Mouse (Mus musculus) heart, embryonic 13.5 days (tissue): ENCODE data around the gene Ubash3a. TPM values are rescaled to one million over a fixed set of nuclear protein-coding genes. Genes with fewer than 3 reads are reported as not detected.

ENCODE experiments used
- ATAC-seq: fragments of 200-750 bp; cut with Nextera tagmentation; 2 replicates; pipeline ENCODE4 v1.8.0; 2017; ENCODE audit warnings: moderate TSS enrichment; ENCODE audit not compliant: insufficient number of reproducible peaks, low FRiP score, low TSS enrichment; ENCODE audit errors: extremely low read depth
- H3K27ac ChIP-seq: fragments of 300-500 bp; sonication (generic); replicated peaks from 2 replicates; pipeline ENCODE4 v1.5.1; 2015; ENCODE audit warnings: moderate library complexity, mild to moderate bottlenecking, inconsistent platforms
- H3K27me3 ChIP-seq: fragments of 300-500 bp; sonication (generic); replicated peaks from 2 replicates; pipeline ENCODE4 v1.6.1; 2015; ENCODE audit warnings: mild to moderate bottlenecking, inconsistent platforms
- H3K36me3 ChIP-seq: fragments of 300-500 bp; sonication (generic); 2 replicates; pipeline ENCODE4 v1.6.1; 2015; ENCODE audit warnings: mild to moderate bottlenecking, inconsistent platforms
- H3K4me1 ChIP-seq: fragments of 300-500 bp; sonication (generic); 2 replicates; pipeline ENCODE4 v1.6.1; 2015; ENCODE audit warnings: inconsistent platforms
- H3K4me2 ChIP-seq: fragments of 300-500 bp; sonication (generic); 2 replicates; pipeline ENCODE4 v1.6.1; 2015; ENCODE audit warnings: inconsistent platforms, mild to moderate bottlenecking, moderate library complexity
- H3K4me3 ChIP-seq: fragments of 300-500 bp; sonication (generic); 2 replicates; pipeline ENCODE4 v1.5.1; 2015; ENCODE audit warnings: moderate library complexity, mild to moderate bottlenecking, inconsistent platforms
- H3K9ac ChIP-seq: fragments of 300-500 bp; sonication (generic); 2 replicates; pipeline ENCODE4 v1.6.1; 2015; ENCODE audit warnings: inconsistent platforms, mild to moderate bottlenecking, moderate library complexity
- H3K9me3 ChIP-seq: fragments of 300-500 bp; sonication (generic); 2 replicates; pipeline ENCODE4 v1.6.1; 2016; ENCODE audit warnings: inconsistent platforms
- WGBS: fragments of 180-500 bp; shearing (Covaris S2); methylation state at CpG from one replicate; pipeline ENCODE4 v1.1.7; 2015; ENCODE audit warnings: mixed read lengths; 5-methylcytosine and 5-hydroxymethylcytosine counted together
- polyA plus RNA-seq: library from polyadenylated mRNA; unstranded; fragments of >200 nt; fragmentation: Nextera tagmentation; extraction: Ambion mirVana; gene quantifications from 2 replicates; pipeline ENCODE4 v1.2.1, GENCODE M21; 2015

The Ubash3a gene
- polyA plus RNA-seq, 1 experiment from 2014 or later: 0.43 TPM

DNA sequence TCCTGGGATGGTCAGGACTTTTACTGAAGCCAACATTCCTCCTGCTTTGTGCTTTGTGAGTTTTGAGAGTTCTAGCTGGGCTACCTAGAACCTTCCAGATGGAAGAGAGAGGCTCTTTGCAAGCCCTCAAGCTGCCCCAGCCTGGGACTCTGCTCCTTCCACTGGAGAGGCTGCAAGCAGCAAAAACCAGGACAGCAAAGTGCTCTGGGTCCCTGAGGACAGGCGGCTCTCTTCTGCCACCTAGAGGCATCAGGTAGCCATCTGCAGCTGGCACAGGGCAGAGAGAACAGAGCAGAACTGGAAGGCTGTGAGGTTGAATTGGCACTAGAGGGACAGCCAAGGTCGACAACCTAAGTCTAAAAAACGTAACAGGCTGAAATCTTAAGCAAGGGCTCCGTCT is 20.3 kb upstream of the Ubash3a start:
- no peak for ATAC-seq
- H3K27me3 ChIP-seq: 0 out of 2 replicates have a peak, but pooled peaks cover 3% of the 10 kb centered on the region
- H3K4me2 ChIP-seq: no peak overlapping the region
- H3K9me3 ChIP-seq: no peaks in the 10 kb centered on the region
- WGBS: 25% methylated on average over 4 of the region's 4 CpGs
- no peaks in the 10 kb centered on the region for H3K4me1 ChIP-seq
- H3K4me3 ChIP-seq: no peak overlapping the region
- H3K27ac ChIP-seq: no peak overlapping the region
- no peak overlapping the region for H3K9ac ChIP-seq
- H3K36me3 ChIP-seq: no peaks in the 10 kb centered on the region

DNA sequence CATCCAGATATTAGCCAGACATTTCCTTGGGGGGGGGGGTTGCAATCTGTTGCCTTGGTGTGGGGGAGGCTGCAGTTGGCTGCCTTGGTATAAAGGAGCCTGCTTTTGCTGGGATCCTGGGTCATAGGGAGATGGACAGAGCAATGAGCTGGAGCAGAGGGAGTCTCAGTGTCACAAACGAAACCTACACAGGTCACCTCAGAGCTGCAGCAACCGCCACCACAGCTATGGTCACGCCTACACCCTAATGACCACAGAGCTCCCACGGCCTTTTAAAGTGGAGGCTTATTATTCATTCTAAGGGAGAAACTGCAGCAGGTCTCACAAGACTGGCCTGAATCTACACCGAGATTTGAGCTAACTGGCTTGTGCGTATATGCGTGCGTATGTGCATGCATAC is 15.8 kb upstream of the Ubash3a start:
- no peaks in the 10 kb centered on the region for H3K4me1 ChIP-seq
- 77% methylated on average over 8 of the region's 8 CpGs for WGBS
- H3K4me3 ChIP-seq: no peak overlapping the region
- H3K9me3 ChIP-seq: no peaks in the 10 kb centered on the region
- 0 out of 2 replicates have a peak, but pooled peaks cover 3% of the 10 kb centered on the region for H3K27me3 ChIP-seq
- H3K4me2 ChIP-seq: no peak overlapping the region
- no peak overlapping the region for H3K9ac ChIP-seq
- no peak overlapping the region for H3K27ac ChIP-seq
- H3K36me3 ChIP-seq: no peaks in the 10 kb centered on the region
- ATAC-seq: no peak

DNA sequence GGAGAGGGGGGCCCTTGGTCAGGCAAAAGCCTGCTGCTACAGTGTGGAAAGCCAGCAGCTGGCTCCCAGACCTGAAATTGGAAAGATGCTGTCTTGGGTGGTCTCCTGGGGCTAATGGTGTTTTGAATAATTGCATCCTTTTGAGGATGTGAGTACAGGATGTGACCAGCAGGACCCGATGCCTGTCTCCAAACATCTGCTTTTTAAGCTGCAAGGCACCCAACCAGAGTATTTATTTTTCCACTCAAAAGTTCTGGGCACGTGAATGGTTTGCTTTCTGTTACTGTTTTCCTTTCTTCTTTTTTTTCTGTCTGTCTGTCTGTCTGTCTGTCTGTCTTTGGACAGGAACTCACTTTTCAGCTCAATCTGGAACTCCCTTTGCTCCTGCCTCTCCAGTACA is 15.0 kb upstream of the Ubash3a start:
- Histone ChIP-seq H3K27me3 (0 out of 2 replicates have a peak, but pooled peaks cover 3% of the 10 kb centered on the region), H3K36me3 (no peaks in the 10 kb centered on the region), H3K4me1 (no peaks in the 10 kb centered on the region), H3K4me2 (no peak overlapping the region), H3K9me3 (no peaks in the 10 kb centered on the region), H3K27ac (no peak overlapping the region), H3K9ac (no peak overlapping the region), H3K4me3 (no peak overlapping the region)
- 57% methylated on average over 2 of the region's 2 CpGs for WGBS
- no peak for ATAC-seq

DNA sequence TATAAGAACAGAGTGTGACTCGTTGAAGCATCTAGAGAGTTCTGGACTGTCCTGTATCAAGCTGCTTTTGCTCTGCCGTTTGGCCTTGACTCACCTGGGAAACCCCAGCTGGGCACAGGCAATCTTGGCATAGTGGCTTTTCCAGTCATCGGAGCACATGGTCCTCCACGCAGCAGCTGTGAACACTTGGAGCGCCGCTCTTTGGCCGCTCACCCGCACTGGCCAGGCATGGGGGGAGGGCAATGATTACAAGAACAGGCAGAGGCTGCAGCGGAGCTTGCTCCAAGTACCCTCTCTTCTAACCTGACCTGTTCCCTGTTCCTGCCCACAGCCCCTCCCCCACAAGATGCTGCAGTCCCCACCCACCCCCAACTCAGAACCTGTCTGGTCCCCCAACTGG is 14.3 kb upstream of the Ubash3a start:
- no peak overlapping the region for H3K9ac ChIP-seq
- H3K4me2 ChIP-seq: no peak overlapping the region
- no peak overlapping the region for H3K27ac ChIP-seq
- 0 out of 2 replicates have a peak, but pooled peaks cover 3% of the 10 kb centered on the region for H3K27me3 ChIP-seq
- no peaks in the 10 kb centered on the region for H3K9me3 ChIP-seq
- no peak for ATAC-seq
- WGBS: 81% methylated on average over 9 of the region's 9 CpGs
- no peaks in the 10 kb centered on the region for H3K36me3 ChIP-seq
- no peak overlapping the region for H3K4me3 ChIP-seq
- H3K4me1 ChIP-seq: no peaks in the 10 kb centered on the region

DNA sequence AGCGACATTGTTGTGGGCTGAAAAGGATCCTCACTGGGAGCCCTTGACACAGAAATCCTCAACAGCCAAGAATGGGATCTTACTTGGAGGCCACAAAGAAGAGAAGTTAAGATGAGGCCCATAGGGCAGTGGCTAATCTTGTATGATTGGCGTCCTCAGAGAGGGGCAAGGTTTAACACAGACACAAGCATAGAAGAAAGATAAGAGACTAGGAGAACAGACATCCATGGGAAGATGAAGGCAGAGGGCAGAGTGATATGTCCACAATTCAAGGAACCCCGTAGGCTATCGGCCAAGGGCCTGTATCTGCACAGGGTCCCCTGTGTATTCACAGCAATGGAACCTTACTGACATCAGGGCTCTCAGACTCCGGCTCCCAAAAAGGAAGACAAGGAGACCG is 12.5 kb upstream of the Ubash3a start:
- H3K27ac ChIP-seq: no peak overlapping the region
- no peaks in the 10 kb centered on the region for H3K4me1 ChIP-seq
- H3K9ac ChIP-seq: no peak overlapping the region
- ATAC-seq: no peak
- WGBS: 66% methylated on average over 6 of the region's 6 CpGs
- H3K9me3 ChIP-seq: no peaks in the 10 kb centered on the region
- H3K27me3 ChIP-seq: no peaks in the 10 kb centered on the region
- no peaks in the 10 kb centered on the region for H3K36me3 ChIP-seq
- H3K4me3 ChIP-seq: no peak overlapping the region
- H3K4me2 ChIP-seq: no peak overlapping the region

DNA sequence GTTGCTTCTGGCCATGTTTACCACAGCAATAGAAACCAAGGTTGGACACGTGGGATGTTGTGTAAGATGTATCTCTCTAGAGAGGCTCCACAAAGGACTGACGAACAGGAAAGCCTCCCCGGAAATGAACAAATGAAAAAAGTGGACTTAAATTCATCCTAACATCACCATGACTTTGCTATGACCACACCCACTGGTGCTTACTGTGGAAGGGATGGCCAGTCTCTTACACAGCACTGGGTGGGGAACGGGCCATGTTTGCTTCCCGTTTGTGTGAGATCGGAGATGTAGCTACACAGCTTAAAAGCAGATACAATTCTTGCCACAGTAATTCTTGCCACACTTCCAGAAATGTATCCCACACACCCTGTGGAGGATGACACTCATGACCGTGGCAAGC is 11.4 kb upstream of the Ubash3a start:
- Histone ChIP-seq H3K9me3 (no peaks in the 10 kb centered on the region), H3K4me2 (no peak overlapping the region), H3K27ac (no peak overlapping the region), H3K4me1 (no peaks in the 10 kb centered on the region), H3K27me3 (no peaks in the 10 kb centered on the region), H3K36me3 (no peaks in the 10 kb centered on the region), H3K4me3 (no peak overlapping the region), H3K9ac (no peak overlapping the region)
- ATAC-seq: no peak
- 82% methylated on average over 7 of the region's 7 CpGs for WGBS

DNA sequence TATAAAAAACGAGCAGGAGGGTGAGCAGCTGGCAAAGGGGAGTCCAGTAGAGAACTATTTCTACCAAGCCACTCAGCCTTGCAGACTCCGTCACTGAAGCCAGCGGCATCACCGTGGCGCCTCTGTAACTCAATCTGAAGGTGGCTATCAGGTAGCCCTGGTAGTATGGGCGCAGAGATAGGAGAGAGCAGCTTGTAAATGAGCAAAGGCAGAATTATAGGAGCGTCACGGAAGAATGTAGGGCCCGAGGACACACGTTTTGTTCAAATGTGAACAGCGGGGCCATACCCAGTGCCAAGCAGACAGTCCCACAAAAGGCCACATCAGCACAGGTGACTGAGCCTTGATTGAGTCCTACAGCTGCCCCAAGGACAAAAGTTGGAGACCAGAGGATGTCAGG is 8.8 kb upstream of the Ubash3a start, which contains the start of gene Tmprss3:
Gene Tmprss3 (minus strand): TSS at position 101 of the 400 bp plus-strand sequence.
- Histone ChIP-seq H3K36me3 (no peaks in the 10 kb centered on the region), H3K9me3 (no peaks in the 10 kb centered on the region), H3K4me2 (no peak within 1 kb of the TSS), H3K9ac (no peak within 1 kb of the TSS), H3K4me1 (no peaks in the 10 kb centered on the region), H3K27me3 (no peaks in the 10 kb centered on the region), H3K4me3 (no peak within 1 kb of the TSS), H3K27ac (no peak within 1 kb of the TSS)
- WGBS: 76% methylated on average over 11 of the region's 11 CpGs
- no peak for ATAC-seq

DNA sequence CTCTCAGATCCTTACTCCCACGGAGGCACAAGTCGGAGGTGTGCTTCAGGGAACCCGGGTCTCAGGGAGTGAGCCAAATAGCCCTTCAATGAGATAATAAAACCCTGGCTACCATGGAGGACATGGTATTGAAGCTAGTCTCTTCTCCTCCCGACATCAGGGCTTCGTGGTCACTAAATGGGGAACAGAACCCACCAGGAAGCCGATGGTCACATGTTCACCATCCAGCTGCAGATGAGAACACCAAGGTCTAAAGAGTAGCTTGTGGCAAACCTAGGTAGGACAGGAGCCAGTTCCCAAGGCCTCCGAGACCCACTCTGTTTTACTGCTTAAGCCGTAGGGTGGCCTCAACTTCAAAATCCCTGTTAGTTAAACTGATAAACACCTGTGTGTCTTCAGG is 981 bp downstream of the Ubash3a start:
- Histone ChIP-seq H3K27me3 (no peaks in the 10 kb centered on the region), H3K36me3 (no peaks in the 10 kb centered on the region), H3K9me3 (no peaks in the 10 kb centered on the region), H3K27ac (no peak overlapping the region), H3K4me1 (peaks cover 7% of the 10 kb centered on the region; the same call in 1 of the 2 replicates), H3K4me3 (no peak overlapping the region), H3K9ac (no peak overlapping the region), H3K4me2 (no peak overlapping the region)
- no peak for ATAC-seq
- 71% methylated on average over 8 of the region's 8 CpGs for WGBS

DNA sequence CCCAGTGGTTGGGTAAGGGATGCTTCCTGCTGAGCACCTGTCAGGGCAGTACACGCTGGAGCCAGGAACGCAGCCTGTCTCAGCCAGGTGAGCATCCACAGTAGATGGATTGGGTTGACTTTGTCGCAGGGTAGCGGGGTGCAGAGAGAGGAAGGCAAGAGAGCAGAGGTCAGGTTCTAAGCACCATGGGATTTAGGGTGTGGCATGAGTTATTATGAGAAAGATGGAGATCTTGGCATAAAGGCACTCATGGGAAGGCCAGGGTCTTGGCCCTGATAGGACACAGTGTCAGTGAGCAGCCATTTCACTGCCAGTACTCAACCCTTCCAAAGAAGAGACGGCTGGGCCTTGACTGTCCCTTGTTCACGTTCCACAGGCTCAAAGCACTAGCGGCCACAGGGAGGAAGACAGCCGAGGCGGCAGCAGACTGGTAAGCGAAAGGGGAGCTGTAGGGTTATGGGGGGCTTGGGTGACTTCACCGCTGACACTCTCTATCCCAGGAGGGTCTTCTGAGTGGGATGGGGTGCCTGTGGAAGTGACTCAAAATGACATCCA is 1.8 kb downstream of the Ubash3a start:
- Histone ChIP-seq H3K4me3 (no peak overlapping the region), H3K27ac (no peak overlapping the region), H3K4me2 (no peak overlapping the region), H3K9ac (no peak overlapping the region), H3K9me3 (no peaks in the 10 kb centered on the region), H3K4me1 (peaks cover 7% of the 10 kb centered on the region; the same call in 1 of the 2 replicates), H3K27me3 (no peaks in the 10 kb centered on the region), H3K36me3 (no peaks in the 10 kb centered on the region)
- 85% methylated on average over 11 of the region's 11 CpGs for WGBS
- ATAC-seq: no peak

DNA sequence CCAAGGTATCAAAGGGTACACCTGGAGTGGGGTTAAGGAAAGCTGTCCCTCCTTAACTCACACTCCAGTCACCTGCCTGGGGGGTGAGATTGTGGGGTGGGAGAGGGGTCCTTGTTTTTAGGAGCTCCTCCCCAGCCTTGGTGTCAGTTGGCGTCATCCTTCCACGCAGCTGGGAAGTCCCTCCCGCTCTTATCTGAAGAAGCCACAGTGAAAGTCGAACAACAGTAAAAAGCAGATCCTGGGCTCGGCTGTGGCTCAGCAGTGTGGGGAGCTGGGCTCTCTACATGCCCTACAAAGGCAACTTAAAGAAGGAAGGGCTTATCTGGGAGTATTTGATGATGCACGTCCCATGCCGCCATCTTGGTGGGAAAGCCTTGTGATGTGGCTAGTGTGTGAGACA is 2.6 kb downstream of the Ubash3a start:
- 56% methylated on average over 7 of the region's 7 CpGs for WGBS
- H3K9me3 ChIP-seq: no peaks in the 10 kb centered on the region
- no peak overlapping the region for H3K27ac ChIP-seq
- no peak overlapping the region for H3K4me3 ChIP-seq
- no peaks in the 10 kb centered on the region for H3K27me3 ChIP-seq
- no peak overlapping the region for H3K9ac ChIP-seq
- peaks cover 7% of the 10 kb centered on the region; the same call in 1 of the 2 replicates for H3K4me1 ChIP-seq
- H3K36me3 ChIP-seq: no peaks in the 10 kb centered on the region
- ATAC-seq: no peak
- H3K4me2 ChIP-seq: no peak overlapping the region

DNA sequence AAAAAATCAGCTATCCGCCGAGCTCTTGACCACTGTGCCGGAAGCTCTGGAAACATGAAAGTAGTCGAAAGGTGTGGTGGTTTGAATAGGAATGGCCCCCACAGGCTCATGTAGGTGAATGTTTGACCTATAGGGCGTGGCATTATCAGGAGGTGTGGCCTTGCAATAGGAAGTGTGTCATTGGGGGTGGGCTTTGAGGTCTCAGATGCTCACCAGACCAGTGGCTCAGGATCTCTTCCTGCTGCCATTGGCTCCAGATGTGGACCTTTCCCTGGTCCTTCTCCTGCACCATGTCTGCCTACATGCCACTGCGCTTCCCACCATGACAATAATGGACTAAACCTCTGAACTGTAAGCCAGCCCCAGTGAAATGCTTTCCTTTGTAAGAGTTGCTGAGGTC is 4.2 kb downstream of the Ubash3a start:
- 85% methylated on average over 6 of the region's 6 CpGs for WGBS
- H3K9ac ChIP-seq: no peak overlapping the region
- H3K27ac ChIP-seq: no peak overlapping the region
- ATAC-seq: no peak
- H3K9me3 ChIP-seq: no peaks in the 10 kb centered on the region
- no peaks in the 10 kb centered on the region for H3K36me3 ChIP-seq
- no peak overlapping the region for H3K4me3 ChIP-seq
- H3K27me3 ChIP-seq: no peaks in the 10 kb centered on the region
- peaks cover 7% of the 10 kb centered on the region; the same call in 1 of the 2 replicates for H3K4me1 ChIP-seq
- H3K4me2 ChIP-seq: no peak overlapping the region
